Mouse (Mus musculus) liver, embryonic 14.5 days (tissue): ENCODE data around the gene Magi3.

Experiments used
- CTCF ChIP-seq: IDR thresholded peaks from 2 replicates; pipeline ENCODE4 v1.5.1; 2016; ENCODE audit warnings: antibody characterized with exemption, low read depth, control low read depth
- EP300 ChIP-seq: IDR thresholded peaks from 2 replicates; pipeline ENCODE4 v1.6.1; 2016; ENCODE audit warnings: antibody characterized with exemption, low read depth

- TF ChIP-seq CTCF, result no peak
- no peak for TF ChIP-seq EP300
Measured at GRCm38 (mm10) chr3:103989352-103989751, 230.8 kb downstream of the Magi3 start.
